Comparison of ENCODE assay signal across 9 mouse cellular contexts in genomic region chr2:51142422-51142821, GRCm38 (mm10). TPM values are rescaled to one million over a fixed set of nuclear protein-coding genes. Genes with fewer than 3 reads are reported as not detected.
DNase-seq lines count a peak whose midpoint lies in the region; ATAC-seq and TF ChIP-seq lines count a peak whose summit lies in the region.
"Had no signal": no experiment of that assay in that cellular context is flagged by ENCODE, and none has a peak within 500 bp of the region (broad histone marks: within the 10 kb centered on the region; RNA-seq: fewer than 3 reads in every experiment).

No protein-coding gene starts in this region.

- H3K4me2 ChIP-seq in limb, embryonic 11.5 days (ENCODE audit: low read depth, severe bottlenecking), result peak overlapping the region; percentile 17; the same call in 1 of the 2 replicates
- H3K4me2 ChIP-seq in forebrain, embryonic 16.5 days (ENCODE audit: low read length), result peak overlapping the region; percentile 28
- H3K4me2 ChIP-seq in liver, embryonic 11.5 days, result peak overlapping the region; percentile 48; the same call in 1 of the 2 replicates
- peak overlapping the region; percentile 46 for H3K4me2 ChIP-seq in stomach, embryonic 14.5 days (replicated peaks; ENCODE audit: low read depth, low read length)

- no peak overlapping the region for H3K9ac ChIP-seq in limb, embryonic 11.5 days (ENCODE audit: low read length)
- no peak overlapping the region for H3K9ac ChIP-seq in forebrain, embryonic 16.5 days (replicated peaks; ENCODE audit: low read depth, low read length)
- H3K9ac ChIP-seq in liver, embryonic 11.5 days (ENCODE audit: low read depth, low read length), result no peak overlapping the region
- H3K9ac ChIP-seq in stomach, embryonic 14.5 days (replicated peaks; ENCODE audit: low read depth, low read length), result no peak overlapping the region
- H3K9ac ChIP-seq: liver, embryonic 15.5 days had no signal

- no peak for DNase-seq in limb, embryonic 11.5 days (ENCODE audit: low spot score)
- no peak for DNase-seq in limb, embryonic 10.5 days (ENCODE audit: low spot score)
- DNase-seq in liver, embryonic 11.5 days (ENCODE audit: low spot score), result no peak
- no peak for DNase-seq in layer of hippocampus, adult 2 months (ENCODE audit: low spot score in 2 of 2)
- DNase-seq in kidney, postnatal 14 days, result no peak
- DNase-seq in right cerebral cortex, adult 2 months (ENCODE audit: low spot score in 2 of 2), result no peak

- H3K27ac ChIP-seq in limb, embryonic 11.5 days (replicated peaks; ENCODE audit: low read depth, low read length), result no peak overlapping the region
- no peak overlapping the region for H3K27ac ChIP-seq in limb, embryonic 10.5 days
- no peak overlapping the region for H3K27ac ChIP-seq in forebrain, embryonic 16.5 days (ENCODE audit: low read length)
- no peak overlapping the region for H3K27ac ChIP-seq in liver, embryonic 11.5 days (ENCODE audit: low read depth, low read length)
- H3K27ac ChIP-seq in stomach, embryonic 14.5 days (ENCODE audit: low read length), result no peak overlapping the region
- no peak overlapping the region for H3K27ac ChIP-seq in layer of hippocampus, adult 2 months

- no peaks in the 10 kb centered on the region for H3K27me3 ChIP-seq in limb, embryonic 11.5 days (ENCODE audit: control insufficient read depth, insufficient read depth, low read length)
- no peaks in the 10 kb centered on the region for H3K27me3 ChIP-seq in limb, embryonic 10.5 days (ENCODE audit: low read depth, poor library complexity, severe bottlenecking)
- H3K27me3 ChIP-seq in forebrain, embryonic 16.5 days (replicated peaks; ENCODE audit: control insufficient read depth, insufficient read depth, low read length), result no peaks in the 10 kb centered on the region
- peaks cover 7% of the 10 kb centered on the region for H3K27me3 ChIP-seq in liver, embryonic 11.5 days (replicated peaks; ENCODE audit: control insufficient read depth, insufficient read depth, low read length)
- no peaks in the 10 kb centered on the region for H3K27me3 ChIP-seq in stomach, embryonic 14.5 days (ENCODE audit: control insufficient read depth, insufficient read depth, low read length)

- ATAC-seq in limb, embryonic 11.5 days (ENCODE audit: insufficient number of reproducible peaks, low FRiP score, low TSS enrichment, low read depth), result no peak
- no peak for ATAC-seq in forebrain, embryonic 16.5 days
- ATAC-seq in liver, embryonic 11.5 days (replicated peaks; ENCODE audit: low FRiP score), result no peak
- ATAC-seq in stomach, embryonic 14.5 days (ENCODE audit: insufficient number of reproducible peaks, insufficient read depth, low FRiP score, low read depth), result no peak

- H3K4me3 ChIP-seq in limb, embryonic 11.5 days (ENCODE audit: low read depth, low read length), result no peak overlapping the region
- H3K4me3 ChIP-seq in limb, embryonic 10.5 days, result no peak overlapping the region; the same call in 1 of the 2 replicates
- H3K4me3 ChIP-seq in forebrain, embryonic 16.5 days (replicated peaks; ENCODE audit: low read length), result no peak overlapping the region
- no peak overlapping the region for H3K4me3 ChIP-seq in liver, embryonic 11.5 days (ENCODE audit: low read depth, low read length)
- H3K4me3 ChIP-seq in stomach, embryonic 14.5 days (ENCODE audit: low read depth, low read length), result no peak overlapping the region
- no peak overlapping the region for H3K4me3 ChIP-seq in layer of hippocampus, adult 2 months
- H3K4me3 ChIP-seq: liver, embryonic 15.5 days had no signal

- 45% methylated on average over 1 of the region's 1 CpGs for WGBS in limb, embryonic 11.5 days
- 55% methylated on average over 1 of the region's 1 CpGs for WGBS in limb, embryonic 10.5 days
- 24% methylated on average over 1 of the region's 1 CpGs for WGBS in forebrain, embryonic 16.5 days
- 49% methylated on average over 1 of the region's 1 CpGs for WGBS in liver, embryonic 11.5 days
- 57% methylated on average over 1 of the region's 1 CpGs for WGBS in stomach, embryonic 14.5 days

- H3K4me1 ChIP-seq in limb, embryonic 11.5 days (ENCODE audit: control insufficient read depth, insufficient read depth, low read length), result peaks cover 45% of the 10 kb centered on the region
- peaks cover 88% of the 10 kb centered on the region for H3K4me1 ChIP-seq in limb, embryonic 10.5 days
- peaks cover 66% of the 10 kb centered on the region for H3K4me1 ChIP-seq in forebrain, embryonic 16.5 days (replicated peaks; ENCODE audit: control insufficient read depth, insufficient read depth, low read length)
- H3K4me1 ChIP-seq in liver, embryonic 11.5 days (replicated peaks; ENCODE audit: control insufficient read depth, insufficient read depth, low read length), result peaks cover 24% of the 10 kb centered on the region
- H3K4me1 ChIP-seq in stomach, embryonic 14.5 days (ENCODE audit: control insufficient read depth, insufficient read depth, low read length), result peaks cover 59% of the 10 kb centered on the region

- TF ChIP-seq CTCF in layer of hippocampus, adult 2 months (conservative IDR thresholded peaks at IDR 0.05), result no peak

- H3K9me3 ChIP-seq in limb, embryonic 11.5 days (ENCODE audit: control insufficient read depth, low read length), result no peaks in the 10 kb centered on the region
- H3K9me3 ChIP-seq in limb, embryonic 10.5 days (replicated peaks), result no peaks in the 10 kb centered on the region
- H3K9me3 ChIP-seq in forebrain, embryonic 16.5 days (ENCODE audit: control insufficient read depth, low read length), result no peaks in the 10 kb centered on the region
- H3K9me3 ChIP-seq in liver, embryonic 11.5 days (ENCODE audit: control insufficient read depth, low read length), result no peaks in the 10 kb centered on the region
- H3K9me3 ChIP-seq in stomach, embryonic 14.5 days (ENCODE audit: control insufficient read depth, low read depth, low read length), result no peaks in the 10 kb centered on the region
- H3K9me3 ChIP-seq: liver, embryonic 15.5 days had no signal

- H3K36me3 ChIP-seq in limb, embryonic 11.5 days (ENCODE audit: control insufficient read depth, insufficient read depth, low read length), result no peaks in the 10 kb centered on the region
- peaks cover 46% of the 10 kb centered on the region for H3K36me3 ChIP-seq in limb, embryonic 10.5 days
- H3K36me3 ChIP-seq in forebrain, embryonic 16.5 days (ENCODE audit: control insufficient read depth, insufficient read depth), result no peaks in the 10 kb centered on the region
- H3K36me3 ChIP-seq in liver, embryonic 11.5 days (ENCODE audit: control insufficient read depth, insufficient read depth, low read length), result no peaks in the 10 kb centered on the region
- H3K36me3 ChIP-seq in stomach, embryonic 14.5 days (ENCODE audit: control insufficient read depth, insufficient read depth, low read length), result peaks cover 7% of the 10 kb centered on the region
- H3K36me3 ChIP-seq: liver, embryonic 15.5 days had no signal

RNA-seq across cellular contexts. Expression of gene Rnd3, which starts 6.5 kb away (rescaled TPM):
- polyA plus RNA-seq in limb, embryonic 11.5 days (2014; fragmentation: Nextera tagmentation; extraction: Ambion mirVana), result 136 and 156 TPM in 2 replicates
- 88.6 and 111 TPM in 2 replicates for polyA plus RNA-seq in limb, embryonic 10.5 days (2016; fragmentation: Nextera tagmentation; extraction: Ambion mirVana)
- polyA plus RNA-seq in forebrain, embryonic 16.5 days (2015; fragmentation: Nextera tagmentation; extraction: Ambion mirVana), result 118 and 132 TPM in 2 replicates
- 33.1 and 35.1 TPM in 2 replicates for polyA plus RNA-seq in liver, embryonic 11.5 days (2014; fragmentation: Nextera tagmentation; extraction: Ambion mirVana)
- 97.3 and 107 TPM in 2 replicates for polyA plus RNA-seq in stomach, embryonic 14.5 days (2014; fragmentation: Nextera tagmentation; extraction: Ambion mirVana)
- total RNA-seq in layer of hippocampus, adult 2 months (2021), result 10 to 100 TPM; 13.2 to 14.1 TPM
